Mouse (Mus musculus) liver, embryonic 11.5 days (tissue): ENCODE measurements around the gene Ccer1. TPM values are rescaled to one million over a fixed set of nuclear protein-coding genes. Genes with fewer than 3 reads are reported as not detected.

ENCODE experiments used
- ATAC-seq: fragments of 200-750 bp; cut with Nextera tagmentation; replicated peaks from 2 replicates; pipeline ENCODE4 v1.8.0; 2017; ENCODE audit warnings: moderate number of reproducible peaks, mild to moderate bottlenecking, moderate TSS enrichment, moderate library complexity; ENCODE audit not compliant: low FRiP score
- DNase-seq: peaks from one replicate; pipeline ENCODE4 v3.0.0-alpha.2; 2017; ENCODE audit warnings: low spot score
- H3K27ac ChIP-seq: fragments of 300-500 bp; sonication (generic); 2 replicates; pipeline ENCODE4 v1.5.1; 2014; ENCODE audit warnings: mild to moderate bottlenecking, low read depth, low read length, control low read depth
- H3K27me3 ChIP-seq: fragments of 300-500 bp; sonication (generic); replicated peaks from 2 replicates; pipeline ENCODE4 v1.6.1; 2014; ENCODE audit warnings: low read length, mixed read lengths; ENCODE audit not compliant: control insufficient read depth, insufficient read depth
- H3K36me3 ChIP-seq: fragments of 300-500 bp; sonication (generic); 2 replicates; pipeline ENCODE4 v1.6.1; 2014; ENCODE audit warnings: mild to moderate bottlenecking, low read length, moderate library complexity, mixed read lengths; ENCODE audit not compliant: control insufficient read depth, insufficient read depth
- H3K4me1 ChIP-seq: fragments of 300-500 bp; sonication (generic); replicated peaks from 2 replicates; pipeline ENCODE4 v1.6.1; 2014; ENCODE audit warnings: low read length, mixed read lengths; ENCODE audit not compliant: control insufficient read depth, insufficient read depth
- H3K4me2 ChIP-seq: fragments of 300-500 bp; sonication (generic); 2 replicates; pipeline ENCODE4 v1.6.1; 2014; ENCODE audit warnings: mild to moderate bottlenecking, control low read depth, moderate library complexity
- H3K4me3 ChIP-seq: fragments of 300-500 bp; sonication (generic); 2 replicates; pipeline ENCODE4 v1.5.1; 2014; ENCODE audit warnings: low read depth, low read length, control low read depth
- H3K9ac ChIP-seq: fragments of 300-500 bp; sonication (generic); 2 replicates; pipeline ENCODE4 v1.6.1; 2014; ENCODE audit warnings: low read depth, low read length, control low read depth
- H3K9me3 ChIP-seq: fragments of 300-500 bp; sonication (generic); 2 replicates; pipeline ENCODE4 v1.6.1; 2016; ENCODE audit warnings: low read length, inconsistent platforms, mixed read lengths; ENCODE audit not compliant: control insufficient read depth
- WGBS: fragments of 180-500 bp; shearing (Covaris S2); extraction: QIAGEN DNeasy Blood & Tissue Kit; methylation state at CpG from one replicate; pipeline ENCODE4 v1.1.7; 2014; 5-methylcytosine and 5-hydroxymethylcytosine counted together
- polyA plus RNA-seq: library from polyadenylated mRNA; unstranded; fragments of >200 nt; fragmentation: Nextera tagmentation; extraction: Ambion mirVana; gene quantifications from 2 replicates; pipeline ENCODE4 v1.2.1, GENCODE M21; 2014

Gene Ccer1
- polyA plus RNA-seq, result not detected in 2 replicates

GRCm38 (mm10) chr10:97692913-97693312 is at the start of gene Ccer1:
Ccer1 (plus strand) TSS chr10:97693059.
- Histone ChIP-seq H3K9me3 (no peaks in the 10 kb centered on the region), H3K27me3 (no peaks in the 10 kb centered on the region), H3K4me1 (no peaks in the 10 kb centered on the region), H3K36me3 (no peaks in the 10 kb centered on the region), H3K4me2 (no peak within 1 kb of the TSS), H3K9ac (no peak within 1 kb of the TSS), H3K27ac (no peak within 1 kb of the TSS), H3K4me3 (no peak within 1 kb of the TSS)
- ATAC-seq (no peak), DNase-seq (no peak)
- WGBS, result 61% methylated on average over 20 of the region's 20 CpGs

DNA sequence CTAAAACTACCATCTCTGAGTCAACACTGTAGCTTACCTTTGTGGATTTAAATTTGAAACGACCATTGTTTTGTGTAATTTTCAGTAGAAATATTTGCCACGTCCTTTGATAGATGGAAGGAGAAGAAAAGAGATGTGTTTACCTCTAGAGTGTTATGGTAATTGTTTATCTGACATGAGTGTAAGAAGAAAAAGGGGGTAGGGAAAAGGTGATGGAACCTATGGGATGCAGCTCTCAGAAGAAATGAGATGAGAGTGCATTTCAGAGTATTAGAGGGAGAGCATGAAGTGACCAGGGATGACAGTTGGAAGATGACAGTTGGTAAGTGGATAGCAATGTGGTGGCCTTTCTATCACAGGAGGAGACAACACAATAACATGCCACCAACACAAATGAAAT is 49.1 kb upstream of the Ccer1 start, which contains the start of gene Epyc:
Gene Epyc (plus strand): TSS at position 301 of the 400 bp plus-strand sequence.
- no peak within 1 kb of the TSS for H3K27ac ChIP-seq

GRCm38 (mm10) chr10:97650334-97650733 is 42.5 kb upstream of the Ccer1 start:
- no peak overlapping the region for H3K4me2 ChIP-seq
- 63% methylated on average over 2 of the region's 2 CpGs for WGBS
- ATAC-seq (no peak), DNase-seq (no peak)
- no peak overlapping the region for H3K9ac ChIP-seq
- H3K4me1 ChIP-seq, result no peaks in the 10 kb centered on the region
- no peak overlapping the region for H3K27ac ChIP-seq
- H3K27me3 ChIP-seq, result no peaks in the 10 kb centered on the region
- no peak overlapping the region for H3K4me3 ChIP-seq
- no peaks in the 10 kb centered on the region for H3K9me3 ChIP-seq
- H3K36me3 ChIP-seq, result no peaks in the 10 kb centered on the region

More for the DNA sequence above, 49.1 kb upstream of the Ccer1 start, which contains the start of gene Epyc:
- 81% methylated on average over 2 of the region's 2 CpGs for WGBS
- Histone ChIP-seq H3K36me3 (no peaks in the 10 kb centered on the region), H3K4me1 (no peaks in the 10 kb centered on the region), H3K9ac (no peak within 1 kb of the TSS), H3K4me3 (no peak within 1 kb of the TSS), H3K9me3 (no peaks in the 10 kb centered on the region), H3K27me3 (no peaks in the 10 kb centered on the region), H3K4me2 (no peak within 1 kb of the TSS)
- ATAC-seq (no peak), DNase-seq (no peak)

DNA sequence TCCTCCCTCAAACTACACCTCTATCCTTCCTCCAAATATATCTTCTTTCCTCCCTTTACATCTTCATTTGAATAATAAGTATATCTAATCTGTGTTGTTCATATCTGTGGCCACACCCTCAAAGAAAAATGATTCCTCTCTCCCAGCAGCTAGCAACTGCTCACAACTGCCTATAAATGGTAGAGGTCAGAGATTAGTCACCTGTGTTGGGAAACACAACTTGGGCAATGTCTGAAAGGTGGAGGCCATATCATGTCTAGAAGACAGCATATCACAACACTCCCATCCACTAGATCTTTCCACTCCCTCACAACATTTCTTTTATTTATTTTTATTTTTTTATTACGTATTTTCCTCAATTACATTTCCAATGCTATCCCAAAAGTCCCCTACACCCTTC is 33.4 kb upstream of the Ccer1 start:
- Histone ChIP-seq H3K27me3 (no peaks in the 10 kb centered on the region), H3K4me2 (no peak overlapping the region), H3K36me3 (no peaks in the 10 kb centered on the region), H3K27ac (no peak overlapping the region), H3K9ac (no peak overlapping the region), H3K9me3 (no peaks in the 10 kb centered on the region), H3K4me1 (no peaks in the 10 kb centered on the region), H3K4me3 (no peak overlapping the region)
- ATAC-seq (no peak), DNase-seq (no peak)
- 68% methylated on average over 1 of the region's 1 CpGs for WGBS

DNA sequence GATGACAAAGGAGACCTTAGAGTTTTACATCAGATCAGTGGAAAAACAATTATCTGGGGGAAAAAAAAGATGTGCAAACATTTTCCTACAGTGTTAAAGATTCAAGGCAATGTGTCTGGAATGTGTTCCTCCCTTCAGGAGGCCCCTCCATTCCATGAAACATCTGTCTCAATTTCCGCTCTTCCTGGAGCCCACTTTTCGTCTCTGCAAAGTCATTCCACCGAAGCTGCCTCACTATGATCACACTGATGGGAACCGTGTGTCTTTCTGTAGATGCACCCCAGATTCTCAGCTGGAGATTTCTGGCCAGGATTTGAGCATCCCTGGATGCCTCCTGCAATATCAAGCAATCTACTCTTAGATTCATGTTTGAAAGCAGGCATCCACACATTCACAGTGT is 24.2 kb upstream of the Ccer1 start:
- H3K27me3 ChIP-seq, result no peaks in the 10 kb centered on the region
- H3K27ac ChIP-seq, result no peak overlapping the region
- H3K9me3 ChIP-seq, result no peaks in the 10 kb centered on the region
- no peak for ATAC-seq
- H3K36me3 ChIP-seq, result no peaks in the 10 kb centered on the region
- H3K9ac ChIP-seq, result no peak overlapping the region
- H3K4me3 ChIP-seq, result no peak overlapping the region
- no peak overlapping the region for H3K4me2 ChIP-seq
- DNase-seq, result no peak
- WGBS, result 63% methylated on average over 4 of the region's 4 CpGs
- no peaks in the 10 kb centered on the region for H3K4me1 ChIP-seq

- no peak for ATAC-seq
- no peak overlapping the region for H3K27ac ChIP-seq
- DNase-seq, result no peak
- no peak overlapping the region for H3K4me2 ChIP-seq
- WGBS, result 59% methylated on average over 4 of the region's 4 CpGs
- no peak overlapping the region for H3K4me3 ChIP-seq
- no peaks in the 10 kb centered on the region for H3K27me3 ChIP-seq
- no peaks in the 10 kb centered on the region for H3K36me3 ChIP-seq
- no peak overlapping the region for H3K9ac ChIP-seq
- H3K9me3 ChIP-seq, result no peaks in the 10 kb centered on the region
- no peaks in the 10 kb centered on the region for H3K4me1 ChIP-seq
These were observed 22.7 kb upstream of the Ccer1 start for GRCm38 (mm10) chr10:97670202-97670601.

DNA sequence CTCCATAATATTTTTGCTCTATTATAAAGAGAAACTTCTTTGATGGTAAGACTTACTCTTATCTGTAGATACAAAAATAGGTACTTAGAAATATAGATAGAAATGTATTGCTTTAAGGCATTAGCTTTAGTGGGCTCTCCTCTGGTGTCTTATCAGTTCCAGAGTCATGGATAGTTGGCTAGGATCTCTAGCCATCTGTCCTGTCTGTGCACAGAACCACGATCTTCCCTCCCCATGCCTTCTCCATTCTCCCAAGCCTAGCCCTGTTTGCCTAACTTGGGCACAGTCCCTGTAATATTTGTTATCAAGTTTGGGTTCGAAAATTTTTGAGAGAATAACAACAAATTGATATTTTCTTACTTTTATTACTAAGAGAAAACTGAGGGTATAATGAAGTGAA is 19.6 kb upstream of the Ccer1 start:
- no peaks in the 10 kb centered on the region for H3K36me3 ChIP-seq
- H3K27ac ChIP-seq, result no peak overlapping the region
- no peaks in the 10 kb centered on the region for H3K27me3 ChIP-seq
- no peaks in the 10 kb centered on the region for H3K9me3 ChIP-seq
- ATAC-seq (no peak), DNase-seq (no peak)
- WGBS, result 67% methylated on average over 2 of the region's 2 CpGs
- H3K4me2 ChIP-seq, result no peak overlapping the region
- H3K4me1 ChIP-seq, result no peaks in the 10 kb centered on the region
- no peak overlapping the region for H3K9ac ChIP-seq
- H3K4me3 ChIP-seq, result no peak overlapping the region

- H3K36me3 ChIP-seq, result no peaks in the 10 kb centered on the region
- no peak overlapping the region for H3K27ac ChIP-seq
- no peak overlapping the region for H3K9ac ChIP-seq
- H3K4me3 ChIP-seq, result no peak overlapping the region
- no peaks in the 10 kb centered on the region for H3K9me3 ChIP-seq
- DNase-seq (no peak), ATAC-seq (no peak)
- no peaks in the 10 kb centered on the region for H3K4me1 ChIP-seq
- H3K4me2 ChIP-seq, result no peak overlapping the region
- no peaks in the 10 kb centered on the region for H3K27me3 ChIP-seq
These were observed 9.9 kb upstream of the Ccer1 start for GRCm38 (mm10) chr10:97682981-97683380.

DNA sequence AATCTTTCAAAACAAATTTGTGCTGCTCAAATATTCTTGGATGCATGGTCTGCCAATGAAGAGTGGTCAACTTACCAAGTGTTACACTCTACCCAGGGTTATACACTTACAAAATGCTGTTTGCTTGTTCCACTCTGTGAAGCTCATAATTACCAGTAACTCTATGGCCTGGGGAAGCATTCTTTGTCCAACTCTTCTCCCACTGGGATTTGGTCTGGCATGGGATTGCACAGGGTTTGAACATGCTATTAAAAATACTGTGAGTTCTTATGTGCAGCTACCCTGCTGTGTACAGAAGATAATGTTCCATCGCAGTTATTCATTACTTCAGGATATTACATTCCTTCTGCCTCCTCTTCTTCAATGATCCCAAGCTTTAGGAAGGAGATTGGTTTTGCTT is 5.7 kb upstream of the Ccer1 start:
- no peak for ATAC-seq
- WGBS, result 94% methylated on average over 1 of the region's 1 CpGs
- Histone ChIP-seq H3K9me3 (no peaks in the 10 kb centered on the region), H3K4me1 (no peaks in the 10 kb centered on the region), H3K9ac (no peak overlapping the region), H3K4me3 (no peak overlapping the region), H3K27ac (no peak overlapping the region), H3K4me2 (no peak overlapping the region), H3K36me3 (no peaks in the 10 kb centered on the region), H3K27me3 (no peaks in the 10 kb centered on the region)
- DNase-seq, result no peak
